Mouse (Mus musculus) right cerebral cortex, adult 18-20 months (tissue): ENCODE results near the gene Hdgf.

ENCODE experiments used
- DNase-seq: peaks from one replicate; pipeline ENCODE4 v3.0.0; 2022; ENCODE audit warnings: mixed read lengths

The Hdgf gene

DNA sequence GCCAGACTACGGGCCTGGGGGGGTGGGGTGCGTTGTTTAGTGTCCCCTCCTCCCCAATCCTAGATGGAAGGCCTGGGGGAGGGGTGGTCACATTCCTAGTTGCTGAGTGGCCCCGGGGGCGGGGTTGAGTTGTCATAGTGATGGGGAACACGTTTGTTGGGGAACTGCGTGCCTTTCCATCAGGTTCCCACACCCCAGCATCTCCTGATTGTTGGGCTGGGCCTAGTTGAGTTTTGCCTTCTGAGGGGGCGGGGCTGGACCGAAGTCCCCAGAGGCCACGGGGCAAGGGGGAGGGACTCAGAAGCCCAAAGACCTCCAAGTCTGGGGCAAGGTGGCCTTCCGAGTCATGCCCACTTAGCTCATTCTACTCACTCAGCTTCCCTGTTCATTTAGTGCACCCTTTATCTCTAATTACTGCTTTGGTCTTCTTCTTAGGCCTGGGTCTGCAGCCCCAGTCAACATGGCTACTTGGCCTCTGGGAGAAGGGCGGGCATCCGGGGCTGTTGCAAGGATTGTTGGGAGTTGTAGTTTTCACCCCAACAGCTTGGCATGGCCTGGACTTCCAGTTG, 4.5 kb downstream of the Hdgf start:
- peak; percentile 40 for DNase-seq

DNA sequence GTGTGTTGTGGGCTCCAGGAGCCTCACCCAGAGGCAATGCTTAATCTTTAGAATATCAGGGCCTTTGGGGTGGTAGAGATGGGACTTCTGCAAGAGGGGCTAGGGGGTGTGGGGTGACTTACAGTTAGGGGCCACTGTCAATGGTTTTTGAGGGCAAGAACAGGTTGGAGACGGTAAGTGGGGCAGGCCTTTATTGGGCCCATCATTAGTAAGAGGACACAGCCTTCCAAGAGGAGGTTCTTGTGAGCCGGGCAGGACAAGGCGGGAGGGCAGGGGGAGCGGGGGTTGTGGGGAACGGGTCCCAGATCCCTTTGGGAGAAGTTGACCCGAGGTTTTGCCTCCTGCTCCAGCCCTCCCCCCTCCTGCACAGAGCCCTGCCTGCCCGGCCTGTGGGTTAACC, 7.4 kb downstream of the Hdgf start:
- DNase-seq, result no peak

DNA sequence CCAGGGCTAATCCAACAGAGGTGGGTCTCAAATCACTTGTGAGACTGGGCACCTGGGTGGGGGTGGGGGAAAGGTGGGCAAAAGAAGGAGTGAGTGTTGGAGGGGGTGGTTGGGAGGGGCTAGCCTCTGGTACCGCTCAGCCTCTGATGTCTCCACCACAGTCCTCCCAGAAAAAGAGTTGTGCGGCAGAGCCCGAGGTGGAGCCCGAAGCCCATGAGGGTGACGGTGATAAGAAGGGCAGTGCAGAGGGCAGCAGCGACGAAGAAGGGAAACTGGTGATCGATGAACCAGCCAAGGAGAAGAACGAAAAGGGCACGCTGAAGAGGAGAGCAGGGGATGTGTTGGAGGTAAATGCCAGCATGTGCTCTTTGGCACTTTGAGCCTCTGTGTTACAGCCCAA, 7.8 kb downstream of the Hdgf start:
- no peak for DNase-seq

DNA sequence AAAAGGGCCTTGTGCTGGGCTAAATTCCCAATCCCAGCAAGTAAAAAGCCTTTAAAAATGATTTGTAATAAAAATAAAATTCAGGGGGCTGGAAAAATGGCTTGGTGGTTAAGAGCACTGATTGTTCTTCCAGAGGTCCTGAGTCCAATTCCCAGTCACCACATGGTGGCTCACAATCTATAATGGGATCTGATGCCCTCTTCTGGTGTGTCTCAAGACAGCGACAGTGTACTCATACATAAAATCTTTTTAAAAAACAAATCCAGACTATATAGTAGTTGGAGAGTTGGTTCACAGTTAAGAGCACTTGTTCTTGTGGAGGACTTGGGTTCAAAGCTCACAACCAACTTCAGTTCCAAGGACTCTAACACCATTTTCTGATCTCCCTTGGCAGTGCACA, 10.9 kb downstream of the Hdgf start:
- DNase-seq, result no peak

DNA sequence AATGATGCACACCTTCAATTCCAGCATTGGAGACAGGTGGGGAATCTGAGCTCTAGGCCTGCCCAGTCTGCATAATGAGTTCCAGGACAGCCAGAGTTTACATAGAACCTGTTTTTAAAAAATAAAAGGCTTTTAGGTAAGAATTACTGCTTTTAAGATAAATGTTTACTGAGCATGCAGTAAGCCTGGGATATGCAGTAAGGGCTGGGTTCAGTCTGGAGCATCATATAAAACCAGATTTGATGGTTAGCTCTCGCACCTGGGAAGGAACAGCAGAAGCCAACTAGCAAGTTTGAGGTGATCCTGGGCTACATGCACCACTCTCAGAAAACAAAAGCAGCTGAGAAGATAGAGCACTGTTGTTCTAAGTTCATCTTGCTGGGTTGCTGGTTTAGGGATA, 12.4 kb downstream of the Hdgf start:
- DNase-seq, result no peak

DNA sequence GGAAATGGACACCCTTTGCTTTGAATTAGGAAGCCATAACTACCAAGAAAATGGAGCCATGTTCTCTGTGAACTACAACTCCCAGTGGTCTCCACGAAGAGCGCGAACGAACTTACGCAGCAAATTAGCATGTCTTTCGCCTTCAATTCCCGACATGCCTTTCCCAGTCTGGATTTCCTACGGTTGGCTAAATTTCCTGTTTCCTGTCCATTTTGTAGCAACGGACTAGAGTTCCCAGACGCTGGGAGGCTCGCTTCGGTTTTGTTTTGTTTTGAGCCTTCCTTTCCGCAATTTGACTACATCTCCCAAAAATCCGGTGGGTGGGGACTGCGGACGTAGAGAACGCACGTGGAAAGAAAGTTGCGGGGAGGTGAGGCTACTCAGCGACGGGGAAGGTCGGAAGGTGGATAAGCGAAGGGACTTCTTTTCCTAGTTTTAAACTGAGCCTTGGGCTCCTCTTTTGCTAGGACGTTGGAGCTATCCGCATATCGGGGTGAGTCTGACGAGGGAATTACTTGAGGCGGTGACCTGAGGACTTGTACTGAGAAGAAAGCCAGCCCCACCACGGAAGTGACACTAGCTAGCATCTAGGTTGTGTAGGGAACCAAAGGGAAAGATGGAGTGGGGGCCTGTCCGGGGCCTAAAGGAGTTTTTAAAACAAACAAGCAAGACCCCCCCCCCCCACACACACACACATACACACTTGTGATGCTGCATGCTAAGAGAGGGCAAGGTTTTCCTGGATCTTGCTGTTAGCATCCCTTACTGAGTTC, 13.4 kb downstream of the Hdgf start, which contains the start of gene Mrpl24:
Mrpl24 (plus strand) TSS at position 171 of the 773 bp plus-strand sequence.
- DNase-seq, result peak; percentile 92

DNA sequence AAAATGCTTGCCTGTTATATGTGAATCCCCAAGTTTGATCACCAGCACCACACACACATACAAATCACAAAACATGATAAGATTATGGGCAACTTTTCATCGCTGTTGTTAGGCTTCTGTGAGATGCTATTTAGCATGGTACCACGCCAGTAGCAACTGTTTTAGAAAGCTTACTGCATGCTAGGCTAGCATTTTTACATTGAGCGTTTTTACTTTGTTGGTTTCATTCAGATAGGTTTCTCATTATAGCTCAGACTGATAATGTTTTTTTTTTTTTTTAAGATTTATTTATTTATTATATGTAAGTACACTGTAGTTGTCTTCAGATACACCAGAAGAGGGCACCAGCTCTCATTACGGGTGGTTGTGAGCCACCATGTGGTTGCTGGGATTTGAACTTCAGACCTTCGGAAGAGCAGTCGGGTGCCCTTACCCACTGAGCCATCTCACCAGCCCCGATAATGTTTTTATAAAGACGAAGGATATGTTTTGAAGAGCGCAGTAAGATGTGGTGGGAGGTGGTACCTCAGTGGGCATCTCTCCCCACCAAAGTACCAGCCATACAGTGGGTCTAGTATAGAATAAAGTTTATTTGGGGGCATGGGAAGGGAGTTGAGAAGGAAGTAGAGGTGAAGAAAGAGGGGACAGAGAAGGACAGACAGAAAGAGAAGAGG, 14.3 kb downstream of the Hdgf start:
- no peak for DNase-seq

DNA sequence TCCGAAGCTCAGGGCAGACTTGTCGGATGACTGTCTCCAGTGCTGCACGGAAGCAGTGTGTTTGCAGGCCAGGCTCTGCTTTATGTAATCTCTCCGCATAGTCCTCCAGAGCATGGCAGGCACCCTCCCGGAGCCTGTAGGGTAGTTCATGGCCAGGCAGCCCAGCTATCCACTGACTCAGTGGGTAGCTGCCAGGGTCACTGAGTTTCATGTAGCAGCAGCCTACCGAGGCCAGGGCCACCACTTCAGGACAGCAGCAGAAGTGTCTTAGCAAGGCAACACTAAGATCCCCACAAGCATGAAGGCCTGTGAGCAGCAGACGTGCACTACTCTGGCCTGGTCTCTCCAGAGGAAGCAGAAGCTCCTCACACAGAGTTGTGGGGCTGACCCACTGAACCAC, 18.9 kb downstream of the Hdgf start:
- no peak for DNase-seq

DNA sequence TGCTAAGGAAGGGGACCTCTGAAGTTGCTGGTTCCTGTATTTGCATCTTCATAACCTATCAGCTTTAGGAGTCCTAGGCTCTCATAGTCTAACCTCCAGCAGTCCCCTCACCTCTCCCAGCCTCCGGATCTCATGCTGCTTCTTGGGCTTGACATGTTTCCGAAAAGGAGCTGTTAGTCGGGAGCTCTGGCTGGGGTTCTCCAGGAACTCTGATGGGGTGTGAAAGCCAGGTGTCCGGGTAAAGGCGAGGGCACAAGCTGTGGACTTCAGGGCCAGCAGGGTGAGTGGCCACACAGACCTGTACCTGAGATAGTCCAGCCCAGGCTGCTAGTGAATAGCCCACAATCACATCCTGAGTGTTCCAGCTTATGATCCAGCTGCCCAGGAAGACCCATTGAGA, 21.3 kb downstream of the Hdgf start:
- DNase-seq, result no peak

DNA sequence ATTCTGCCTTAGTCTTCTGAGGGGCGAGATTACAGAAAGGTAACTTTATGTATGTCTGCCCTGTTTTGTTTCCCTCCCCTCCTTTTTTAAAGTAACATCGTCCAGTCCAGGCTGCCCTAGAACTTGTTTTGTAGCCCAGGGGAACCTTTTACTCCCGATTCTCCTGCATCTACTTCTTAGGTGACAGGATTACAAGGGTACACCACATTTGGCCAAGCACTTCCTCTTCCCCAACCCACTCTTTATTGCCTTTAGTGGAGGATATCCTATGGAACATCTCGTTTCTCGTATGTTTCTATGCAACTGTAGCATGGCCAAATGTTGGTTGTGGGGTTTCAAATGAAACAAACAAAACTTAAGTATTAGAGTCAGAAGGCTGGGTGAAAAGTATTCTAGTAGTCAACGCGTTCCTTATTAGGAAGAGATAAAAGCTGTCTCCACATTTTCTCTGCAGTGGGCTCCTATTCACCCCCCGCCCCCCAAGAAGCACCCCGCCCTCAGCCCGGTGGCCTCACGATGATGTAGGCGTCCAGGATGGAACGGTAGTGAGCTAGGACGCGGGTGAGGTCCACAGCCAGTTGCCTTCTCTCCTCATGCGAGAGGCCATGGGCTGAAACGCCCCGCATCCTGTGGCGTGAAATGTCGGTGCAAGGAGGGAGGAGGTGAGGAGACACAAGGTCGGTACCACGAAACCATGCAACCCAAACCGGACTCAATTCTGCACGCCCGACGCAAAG, 23.4 kb downstream of the Hdgf start:
- no peak for DNase-seq

DNA sequence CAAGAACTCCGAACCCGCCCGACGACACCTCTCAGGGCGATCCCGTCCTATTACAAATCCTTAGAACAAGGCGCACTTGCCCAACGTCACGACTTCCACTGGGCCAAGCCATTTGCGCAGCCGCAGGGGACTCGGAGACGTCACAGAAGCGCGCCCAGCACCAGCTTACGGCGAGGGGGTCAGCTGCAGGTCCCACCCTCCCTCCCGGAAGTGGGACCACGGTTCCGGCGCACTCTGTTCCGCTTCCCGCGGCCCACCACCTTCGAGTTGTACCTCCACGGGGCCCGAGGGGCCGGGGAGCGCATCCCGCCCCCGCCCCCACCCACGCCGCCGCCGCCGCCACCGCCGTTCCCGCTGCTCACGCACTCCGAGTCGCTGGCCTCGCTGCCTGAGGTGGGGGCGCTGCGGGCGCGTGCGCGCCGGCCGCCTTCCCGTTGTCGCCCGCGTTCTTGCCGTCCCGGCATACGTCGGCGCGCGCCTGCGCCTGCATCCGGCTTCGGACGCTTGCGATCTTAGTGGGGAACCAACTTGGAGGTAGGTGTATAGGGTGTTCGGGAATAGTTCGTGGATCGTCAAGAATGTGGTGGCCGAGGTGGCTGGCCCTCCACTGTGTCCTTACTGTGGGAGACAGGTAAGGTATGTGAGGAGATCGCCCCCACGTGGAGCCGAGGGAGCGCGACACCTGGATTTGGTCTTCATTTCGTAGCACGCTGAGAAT, 24.1 kb downstream of the Hdgf start, which contains the start of the genes Isg20l2 and Rrnad1:
Isg20l2 (plus strand) TSS at position 237 of the 718 bp plus-strand sequence.
Rrnad1 (minus strand) TSS at position 640 of the 718 bp plus-strand sequence.
- peak; percentile 98 for DNase-seq

DNA sequence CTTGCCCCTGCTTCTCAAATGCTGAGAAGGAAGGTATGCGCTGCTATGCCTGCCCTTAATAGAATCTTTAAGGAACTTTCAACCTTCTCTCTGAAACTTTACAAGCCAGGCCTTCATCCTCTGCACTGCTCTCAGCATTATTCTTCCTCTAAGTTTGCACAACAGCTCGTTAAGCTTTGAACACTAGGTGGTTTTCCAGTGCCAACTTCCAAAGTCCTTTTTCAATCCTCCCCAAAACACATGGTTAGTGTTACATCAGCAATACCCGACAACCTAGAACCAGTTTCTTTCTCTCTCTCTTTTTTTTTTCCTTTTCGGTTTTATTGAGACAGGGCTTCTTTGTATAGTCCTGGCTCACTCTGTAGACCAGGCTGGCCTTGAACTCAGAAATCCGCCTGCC, 27.9 kb downstream of the Hdgf start:
- DNase-seq, result no peak

DNA sequence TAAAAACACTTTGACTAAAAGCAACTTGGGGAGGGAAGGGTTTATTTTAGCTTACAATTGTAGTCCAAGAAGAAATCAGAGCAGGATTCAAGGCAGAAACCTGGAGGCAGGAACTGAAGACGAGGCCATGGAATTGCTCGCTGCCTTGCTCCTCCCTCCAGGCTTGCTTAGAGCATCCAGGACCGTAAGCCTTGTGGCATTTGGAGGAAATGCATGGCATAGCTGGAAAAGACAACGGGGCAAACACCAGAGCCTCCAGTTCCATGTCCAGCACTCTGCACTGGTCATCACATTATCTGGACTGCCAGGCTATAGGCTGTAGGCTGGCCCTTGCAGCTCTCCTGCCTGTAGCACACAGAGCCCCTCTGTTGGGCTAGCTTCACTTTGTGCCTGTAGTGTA, 28.4 kb downstream of the Hdgf start:
- DNase-seq, result no peak

DNA sequence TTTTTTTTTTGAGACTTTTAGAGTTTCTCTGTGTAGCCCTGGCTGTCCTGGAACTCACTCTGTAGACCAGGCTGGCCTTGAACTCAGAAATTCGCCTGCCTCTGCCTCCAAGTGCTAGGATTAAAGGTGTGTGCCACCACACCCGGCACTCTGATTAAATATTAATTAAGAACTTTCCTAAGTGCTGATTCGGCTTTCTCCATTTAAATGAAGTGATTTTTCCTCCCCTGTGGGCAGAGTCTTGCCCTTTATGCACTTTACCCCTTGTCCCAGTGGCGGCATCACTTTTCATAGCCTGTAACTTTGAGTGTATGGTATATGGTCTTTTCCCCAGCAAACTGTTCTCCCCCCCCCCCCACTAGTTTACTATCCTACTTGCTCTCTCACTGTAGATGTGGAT, 29.1 kb downstream of the Hdgf start:
- no peak for DNase-seq

DNA sequence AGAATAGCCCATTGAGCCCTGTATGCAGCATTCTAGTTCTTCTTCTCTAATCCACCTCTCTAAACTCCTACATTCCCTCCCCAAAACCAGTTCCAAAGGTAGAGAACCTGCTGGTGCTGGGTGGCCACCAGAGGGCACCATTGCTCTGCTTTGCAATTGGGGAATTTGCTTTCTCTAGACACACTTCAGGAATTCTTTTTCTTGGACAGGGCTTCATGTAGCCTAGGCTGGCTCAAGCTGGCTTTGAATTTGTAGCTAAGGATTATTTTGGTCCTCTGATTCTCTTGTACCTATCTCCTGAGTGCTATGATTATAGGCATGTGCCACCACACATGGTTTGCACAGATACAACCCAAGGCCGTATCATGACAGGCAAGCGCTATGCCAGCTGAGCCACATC, 29.7 kb downstream of the Hdgf start:
- DNase-seq, result peak; percentile 78

DNA sequence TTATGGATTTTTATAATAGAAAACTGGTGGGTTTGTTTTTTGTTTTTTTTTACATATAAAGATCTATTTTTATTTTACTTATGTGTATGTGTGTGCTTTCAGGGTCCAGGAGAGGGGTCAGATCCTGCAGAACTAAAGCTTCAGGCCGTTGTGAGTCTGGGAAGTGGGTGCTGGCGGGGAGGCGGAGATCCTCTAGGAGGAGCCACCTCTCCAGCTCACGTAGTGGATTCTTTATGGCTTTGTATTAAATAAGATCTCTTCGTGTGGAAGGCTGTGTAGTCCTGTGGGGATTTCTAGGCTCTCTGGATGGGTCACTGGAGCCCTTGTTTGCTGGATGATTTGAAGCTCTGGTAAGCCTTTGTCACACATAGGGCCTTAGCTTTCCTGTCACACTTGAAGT, 34.5 kb downstream of the Hdgf start:
- DNase-seq, result no peak

DNA sequence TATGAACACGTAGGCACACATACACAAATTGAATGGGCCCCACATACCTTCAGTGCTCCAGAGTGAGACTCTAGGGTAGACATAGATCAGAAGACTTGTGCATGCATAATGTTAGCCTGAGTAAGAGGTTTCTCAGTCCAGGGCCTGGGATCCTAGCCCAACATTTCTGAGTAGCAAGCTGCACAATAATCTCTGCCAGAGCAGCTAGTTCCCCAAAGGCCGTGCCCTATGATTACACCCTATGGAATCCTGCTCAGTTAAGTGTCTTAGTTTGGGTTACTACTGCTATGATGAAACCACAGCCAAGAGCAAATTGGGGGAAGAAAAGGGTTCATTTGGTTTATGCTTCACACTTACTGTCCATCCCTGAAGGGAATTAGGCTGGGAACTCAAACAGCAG, 36.4 kb downstream of the Hdgf start:
- no peak for DNase-seq

DNA sequence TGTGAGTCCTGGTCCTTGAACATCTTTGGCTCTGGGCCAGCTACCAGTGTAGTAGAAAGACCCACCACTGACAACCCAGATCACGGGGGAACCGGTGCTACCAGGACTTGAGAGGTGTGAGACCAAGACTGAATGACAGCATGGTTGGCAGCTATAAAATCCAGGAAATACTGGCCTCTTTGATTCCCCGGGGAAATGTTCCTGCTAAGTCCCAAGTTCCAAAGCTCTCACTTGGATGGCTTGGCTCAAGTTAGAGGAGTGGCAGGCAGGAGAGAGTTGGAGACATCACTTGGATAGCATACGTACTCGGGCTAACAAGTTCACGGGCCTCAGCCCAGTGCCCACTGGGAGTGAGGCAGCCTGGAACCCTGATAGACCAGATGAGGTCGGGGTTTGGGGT, 37.5 kb downstream of the Hdgf start:
- no peak for DNase-seq

DNA sequence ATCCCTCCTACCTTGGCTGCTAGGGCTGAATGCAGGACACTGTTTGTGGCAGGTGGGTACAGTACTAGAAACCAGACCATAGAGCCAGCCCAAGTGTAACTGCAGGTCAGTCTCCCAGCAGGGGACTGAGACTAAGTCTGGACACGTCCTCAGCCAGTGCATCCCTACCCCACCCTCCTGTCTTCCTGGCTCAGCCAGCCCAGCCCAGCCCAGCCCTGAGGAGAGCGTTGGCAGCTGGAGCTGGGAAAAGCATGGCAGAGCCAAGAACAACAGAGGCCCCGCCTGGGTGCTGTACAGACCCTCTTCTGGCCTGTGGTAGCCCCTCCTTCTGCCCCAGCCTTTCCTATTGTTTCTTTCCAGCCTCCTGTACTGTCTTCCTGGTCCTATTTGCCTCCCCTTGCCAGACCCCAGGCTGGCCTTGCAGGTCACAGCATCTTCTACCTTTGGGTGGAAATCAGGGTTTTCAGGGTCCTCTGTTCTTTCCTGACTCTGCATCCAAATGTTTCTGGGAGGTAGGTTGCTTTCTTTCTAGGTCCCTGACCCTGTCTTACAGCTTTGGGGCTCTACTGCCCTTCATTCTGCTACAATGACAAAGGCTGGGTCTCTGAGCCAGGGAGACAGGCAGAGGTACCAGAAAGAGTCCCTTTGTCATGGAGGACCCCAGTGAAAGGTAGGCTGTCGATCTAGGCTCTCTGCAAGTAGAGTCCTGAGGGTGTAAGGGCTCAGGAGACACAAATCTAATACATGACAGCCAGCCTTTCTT, 38.9 kb downstream of the Hdgf start:
- DNase-seq, result no peak

DNA sequence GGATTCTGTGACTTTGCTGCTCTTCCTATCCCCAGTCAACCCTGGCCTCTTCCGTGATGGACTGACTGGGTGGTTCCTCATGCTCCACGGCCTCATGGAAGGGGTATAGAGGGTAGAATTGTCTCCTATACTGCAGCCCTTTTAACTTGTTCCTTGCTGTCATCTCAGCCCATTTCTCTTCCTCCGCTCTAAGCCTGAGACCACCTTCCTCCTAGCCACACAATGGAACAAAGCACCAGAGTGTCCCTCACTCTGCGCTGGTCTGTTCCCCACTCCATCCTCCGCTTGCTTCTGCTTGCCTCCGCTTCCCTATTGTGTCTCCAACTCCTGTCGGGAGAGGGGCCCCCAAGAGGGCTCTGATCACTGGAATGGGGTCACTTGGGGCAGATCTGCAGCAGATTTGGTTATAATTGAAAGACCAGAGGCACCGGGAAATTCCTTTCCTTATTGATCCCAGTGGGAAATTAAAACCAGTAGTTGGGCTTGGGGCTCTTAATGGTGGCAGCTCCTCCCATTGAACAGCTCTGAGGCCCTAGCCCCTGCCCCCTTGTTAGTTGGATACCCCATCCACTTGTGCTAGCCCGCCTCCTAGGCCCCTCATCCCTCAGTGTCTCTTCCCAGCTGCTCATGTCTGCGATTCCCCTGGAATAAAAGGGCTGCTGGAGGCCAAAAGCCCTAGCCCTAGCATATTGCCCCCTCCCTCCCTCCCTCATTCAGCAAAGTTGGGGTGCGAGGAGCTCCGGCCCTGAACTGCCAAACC, 39.8 kb downstream of the Hdgf start:
- no peak for DNase-seq

DNA sequence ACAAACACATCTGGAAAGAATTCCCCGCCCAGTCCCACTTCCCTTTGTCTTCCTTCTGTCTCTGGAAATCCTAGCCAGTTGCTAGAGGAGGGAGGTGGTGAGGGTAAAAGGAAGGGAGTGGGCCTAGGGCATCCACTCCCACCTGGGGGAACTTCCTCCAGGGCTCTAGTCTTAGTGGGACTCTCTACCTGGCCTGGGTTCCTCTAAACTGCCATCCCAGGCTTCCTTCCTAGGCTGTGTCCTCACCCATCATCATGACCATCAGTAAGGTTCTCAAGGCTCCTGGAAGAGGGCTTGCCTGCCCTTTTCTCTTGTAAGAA, 40.4 kb downstream of the Hdgf start:
- no peak for DNase-seq
